In genomic region chr11:53430670-53431346, GRCm38 (mm10) we compare ENCODE assay signal across 7 mouse cellular contexts. TPM values are rescaled to one million over a fixed set of nuclear protein-coding genes. Genes with fewer than 3 reads are reported as not detected.
A peak's percentile ranks its signal among the peaks of the same experiment; 100 is the strongest.
DNase-seq lines count a peak whose midpoint lies in the region; ATAC-seq lines count a peak whose summit lies in the region.

Gene Uqcrq (minus strand): TSS chr11:53430831.
Gene Gdf9 (plus strand): TSS chr11:53431023.

- H3K36me3 ChIP-seq in embryonic facial prominence, embryonic 11.5 days (replicated peaks; ENCODE audit: control insufficient read depth, insufficient read depth, low read depth, low read length) = no peaks in the 10 kb centered on the region
- H3K36me3 ChIP-seq in limb, embryonic 10.5 days = peaks cover 16% of the 10 kb centered on the region
- peaks cover 12% of the 10 kb centered on the region for H3K36me3 ChIP-seq in midbrain, embryonic 13.5 days

- peak within 1 kb of the TSS; percentile 90 for H3K4me3 ChIP-seq in embryonic facial prominence, embryonic 11.5 days (ENCODE audit: low read depth, low read length)
- H3K4me3 ChIP-seq in limb, embryonic 10.5 days = peak within 1 kb of the TSS; percentile 85
- H3K4me3 ChIP-seq in midbrain, embryonic 13.5 days (replicated peaks) = peak within 1 kb of the TSS; percentile 90

- H3K9me3 ChIP-seq in embryonic facial prominence, embryonic 11.5 days (replicated peaks; ENCODE audit: control insufficient read depth, low read length) = no peaks in the 10 kb centered on the region
- H3K9me3 ChIP-seq in limb, embryonic 10.5 days (replicated peaks) = no peaks in the 10 kb centered on the region
- no peaks in the 10 kb centered on the region for H3K9me3 ChIP-seq in midbrain, embryonic 13.5 days

- H3K4me2 ChIP-seq in embryonic facial prominence, embryonic 11.5 days (ENCODE audit: low read depth, low read length) = peak within 1 kb of the TSS; percentile 72
- H3K4me2 ChIP-seq in midbrain, embryonic 13.5 days (replicated peaks) = peak within 1 kb of the TSS; percentile 95

- no peaks in the 10 kb centered on the region for H3K27me3 ChIP-seq in embryonic facial prominence, embryonic 11.5 days (ENCODE audit: control insufficient read depth, insufficient read depth, low read length)
- no peaks in the 10 kb centered on the region for H3K27me3 ChIP-seq in limb, embryonic 10.5 days (ENCODE audit: low read depth, poor library complexity, severe bottlenecking)
- H3K27me3 ChIP-seq in midbrain, embryonic 13.5 days = no peaks in the 10 kb centered on the region

- ATAC-seq in embryonic facial prominence, embryonic 11.5 days (replicated peaks; ENCODE audit: insufficient number of reproducible peaks, low FRiP score, low TSS enrichment, low read depth) = peak; percentile 89
- ATAC-seq in granulocyte monocyte progenitor cell, adult 5-6 weeks (replicated peaks; ENCODE audit: poor library complexity, severe bottlenecking) = peak; percentile 85
- peak; percentile 97 for ATAC-seq in midbrain, embryonic 13.5 days

- H3K9ac ChIP-seq in embryonic facial prominence, embryonic 11.5 days (replicated peaks; ENCODE audit: low read length) = peak within 1 kb of the TSS; percentile 83
- H3K9ac ChIP-seq in midbrain, embryonic 13.5 days (replicated peaks) = peak within 1 kb of the TSS; percentile 91

- under 1% methylated on average over 44 of the region's 44 CpGs for WGBS in embryonic facial prominence, embryonic 11.5 days
- under 1% methylated on average over 44 of the region's 44 CpGs for WGBS in limb, embryonic 10.5 days
- under 1% methylated on average over 44 of the region's 44 CpGs for WGBS in midbrain, embryonic 13.5 days

- H3K4me1 ChIP-seq in embryonic facial prominence, embryonic 11.5 days (ENCODE audit: control insufficient read depth, insufficient read depth, low read length) = no peaks in the 10 kb centered on the region
- H3K4me1 ChIP-seq in limb, embryonic 10.5 days = peaks cover 14% of the 10 kb centered on the region
- peaks cover 18% of the 10 kb centered on the region for H3K4me1 ChIP-seq in midbrain, embryonic 13.5 days (replicated peaks)

- H3K27ac ChIP-seq in embryonic facial prominence, embryonic 11.5 days (replicated peaks; ENCODE audit: low read depth, low read length) = peak within 1 kb of the TSS; percentile 41; the same call in 1 of the 2 replicates
- H3K27ac ChIP-seq in limb, embryonic 10.5 days = peak within 1 kb of the TSS; percentile 85
- H3K27ac ChIP-seq in midbrain, embryonic 13.5 days = peak within 1 kb of the TSS; percentile 72

- peak; percentile 99 for DNase-seq in adrenal gland, postnatal 14 days
- DNase-seq in embryonic facial prominence, embryonic 11.5 days (ENCODE audit: low spot score) = peak; percentile 100
- peak; percentile 100 for DNase-seq in kidney, adult 11 months
- DNase-seq in limb, embryonic 10.5 days (ENCODE audit: low spot score) = peak; percentile 91
- peak; percentile 96 for DNase-seq in spleen, adult 12 weeks (ENCODE audit: low spot score)

RNA-seq across cellular contexts. Expression of gene Uqcrq, which starts in this region (rescaled TPM):
- 1,722 and 1,730 TPM in 2 replicates for total RNA-seq in adrenal gland, postnatal 14 days (2021)
- 520 and 550 TPM in 2 replicates for polyA plus RNA-seq in embryonic facial prominence, embryonic 11.5 days (2014; fragmentation: Nextera tagmentation; extraction: Ambion mirVana)
- 221 and 287 TPM in 2 replicates for total RNA-seq in granulocyte monocyte progenitor cell, adult 5-6 weeks (2014; fragmentation: Nextera tagmentation)
- 66.7 and 91.9 TPM in 2 replicates for total RNA-seq in granulocyte monocyte progenitor cell, adult 5-6 weeks (2017)
- polyA plus RNA-seq in limb, embryonic 10.5 days (2016; fragmentation: Nextera tagmentation; extraction: Ambion mirVana) = 491 and 544 TPM in 2 replicates
- polyA plus RNA-seq in midbrain, embryonic 13.5 days (2015; fragmentation: Nextera tagmentation; extraction: Ambion mirVana) = 644 and 672 TPM in 2 replicates

RNA-seq across cellular contexts. Expression of gene Gdf9, which starts in this region (rescaled TPM):
- total RNA-seq in adrenal gland, postnatal 14 days (2021) = 1.2 and 3.6 TPM in 2 replicates
- 0.84 and 1.3 TPM in 2 replicates for polyA plus RNA-seq in embryonic facial prominence, embryonic 11.5 days (2014; fragmentation: Nextera tagmentation; extraction: Ambion mirVana)
- 1.1 and 1.2 TPM in 2 replicates for total RNA-seq in granulocyte monocyte progenitor cell, adult 5-6 weeks (2014; fragmentation: Nextera tagmentation)
- total RNA-seq in granulocyte monocyte progenitor cell, adult 5-6 weeks (2017) = 0.39 and 0.57 TPM in 2 replicates
- polyA plus RNA-seq in limb, embryonic 10.5 days (2016; fragmentation: Nextera tagmentation; extraction: Ambion mirVana) = 0.66 and 0.79 TPM in 2 replicates
- polyA plus RNA-seq in midbrain, embryonic 13.5 days (2015; fragmentation: Nextera tagmentation; extraction: Ambion mirVana) = 3.3 and 3.7 TPM in 2 replicates

Comparison
In these comparisons a context has a peak if more than half of its experiments do, and no peak if none do; other contexts are left out.
1. Peak in every context shown above with its lines: DNase-seq, ATAC-seq, H3K4me3 ChIP-seq and H3K27ac ChIP-seq.